Mouse (Mus musculus) heart, adult 8-10 months (tissue): ENCODE measurements around the gene Tekt4. TPM values are rescaled to one million over a fixed set of nuclear protein-coding genes. Genes with fewer than 3 reads are reported as not detected.

Experiments used
- DNase-seq: peaks from one replicate; pipeline ENCODE4 v3.0.0; 2022; ENCODE audit warnings: low spot score
- total RNA-seq, 4 experiments: library from RNA; stranded (reverse); gene quantifications; 2 replicates each; pipeline ENCODE4 v1.2.4; 2022

Gene Tekt4
- total RNA-seq, result under 1 TPM in 3 of 4 experiments, not detected in 1; 0.28 to 0.46 (median 0.33) TPM

DNA sequence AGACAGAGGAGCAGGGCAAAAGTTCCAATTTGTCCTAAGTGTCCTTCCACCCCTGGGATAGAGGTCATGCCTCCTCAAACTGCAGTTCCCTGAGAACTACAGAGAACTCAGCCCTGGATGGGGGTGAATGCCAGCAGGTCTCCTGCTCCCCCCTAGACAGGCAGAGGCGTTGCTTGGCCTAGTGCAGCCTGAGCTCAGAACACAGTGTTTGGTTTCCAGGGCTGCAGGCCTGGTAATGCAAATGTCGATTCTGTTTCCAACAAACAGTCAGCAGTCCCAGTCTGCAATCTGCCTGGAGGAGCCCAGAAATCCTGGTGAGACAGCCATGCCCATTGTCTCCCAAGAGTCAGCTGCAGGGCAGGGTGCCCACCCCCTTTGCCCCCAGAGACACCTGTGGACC is at the start of gene Tekt4:
Tekt4 (plus strand) TSS at position 344 of the 400 bp plus-strand sequence.
- no peak for DNase-seq

DNA sequence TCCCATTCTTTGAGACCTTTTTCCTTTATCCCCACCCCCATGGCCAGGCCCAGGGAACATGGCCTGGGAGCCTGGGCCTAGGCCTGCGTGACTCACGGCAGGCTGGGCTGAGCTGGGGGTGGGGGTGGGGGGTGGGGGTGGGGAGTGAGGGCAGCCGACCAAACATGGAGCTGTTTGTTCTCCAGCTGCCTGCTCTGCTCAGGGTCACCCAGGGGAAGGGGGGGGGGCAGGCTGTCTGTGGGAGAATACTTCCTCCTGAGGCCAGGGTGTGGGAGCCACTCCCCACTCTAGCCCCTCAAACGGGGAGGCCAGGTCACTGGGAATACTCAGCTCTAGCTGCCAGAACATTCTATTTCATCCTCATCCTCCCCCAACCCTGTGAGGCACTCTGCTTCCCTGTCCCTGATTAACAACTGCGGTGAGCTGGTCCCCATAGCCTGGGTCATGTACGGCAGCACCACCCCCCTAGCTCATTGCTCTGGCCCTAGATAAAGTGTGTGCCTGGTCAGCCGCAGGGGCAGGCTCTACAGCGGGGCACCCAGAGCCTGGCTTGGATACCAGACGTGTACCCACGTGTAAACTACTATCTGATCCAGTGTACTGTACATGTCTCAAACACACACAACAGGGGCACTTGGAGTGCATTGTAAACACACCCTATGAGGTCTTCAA is 49.1 kb upstream of the Tekt4 start:
- DNase-seq, result no peak

DNA sequence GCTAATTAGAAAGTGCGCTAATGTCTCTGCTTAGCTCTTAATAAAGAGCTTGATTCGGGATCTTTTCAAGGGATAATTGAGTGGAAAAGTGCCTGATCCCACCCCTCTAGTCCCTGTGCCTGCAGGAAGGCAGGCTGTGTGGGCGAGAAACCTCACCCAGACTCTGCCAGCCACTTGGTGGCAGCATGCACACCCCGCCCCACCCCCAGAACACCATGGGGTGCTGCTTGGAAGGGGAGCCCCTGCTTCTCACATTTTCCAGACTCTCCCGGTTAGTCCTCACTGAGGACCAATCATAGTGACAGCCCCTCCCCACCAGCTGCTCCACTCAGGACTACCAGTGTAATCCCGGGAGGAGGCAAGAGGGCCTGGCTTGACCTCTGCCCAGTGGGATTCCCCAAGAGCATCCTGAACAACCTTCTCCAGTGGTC is 48.4 kb upstream of the Tekt4 start:
- no peak for DNase-seq

DNA sequence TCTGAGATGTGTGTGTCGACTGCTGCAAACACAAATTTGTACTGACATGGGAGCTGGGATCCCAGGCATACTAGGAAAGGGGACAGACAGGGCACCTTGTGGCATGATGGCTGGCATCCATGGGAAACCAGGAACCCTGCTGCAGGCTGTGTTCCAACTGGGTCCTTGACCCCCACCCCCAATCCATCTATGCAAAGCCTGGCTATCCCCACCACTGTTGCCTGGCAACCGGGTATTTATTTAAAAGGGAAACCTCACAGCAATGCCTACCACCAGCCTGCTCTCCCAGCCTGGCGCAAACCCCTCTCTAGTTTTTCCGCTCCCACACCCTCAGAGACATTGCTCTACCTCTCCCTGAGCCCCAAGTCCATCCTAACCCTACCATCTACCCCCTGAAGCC is 47.1 kb upstream of the Tekt4 start:
- DNase-seq, result no peak

DNA sequence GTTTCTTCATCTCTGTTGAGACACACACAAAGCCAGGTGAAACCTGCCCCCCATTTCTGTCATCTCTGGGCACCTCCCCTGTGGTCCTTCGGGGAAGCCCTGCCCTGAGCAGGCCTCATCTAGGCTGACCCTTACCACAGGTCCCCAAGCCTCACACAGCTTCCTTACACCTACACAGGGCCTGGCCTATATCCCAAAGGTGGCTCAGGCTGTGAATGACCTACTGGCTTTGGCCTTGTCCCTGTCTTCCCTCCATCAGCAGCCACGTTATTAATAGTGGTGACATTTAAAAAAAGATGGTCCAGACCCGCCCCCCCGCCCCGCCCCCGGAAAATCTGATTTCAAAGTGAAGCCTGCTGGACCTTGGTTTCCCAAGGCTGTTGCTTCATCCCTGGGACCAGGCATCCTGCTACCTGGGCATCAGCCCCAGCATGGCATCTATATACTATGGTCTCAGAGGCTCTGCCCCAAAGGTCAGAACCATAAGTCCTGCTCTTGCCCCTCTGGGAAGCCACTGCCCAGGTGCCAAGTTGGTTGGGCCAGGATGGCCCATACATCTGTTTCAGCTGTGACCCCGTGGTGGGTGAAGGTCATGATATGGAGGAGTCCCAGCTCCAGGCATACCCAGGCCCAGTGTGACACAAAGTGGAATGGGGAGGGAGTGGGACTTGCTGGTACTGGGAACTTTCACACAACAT is 46.0 kb upstream of the Tekt4 start:
- DNase-seq, result no peak

DNA sequence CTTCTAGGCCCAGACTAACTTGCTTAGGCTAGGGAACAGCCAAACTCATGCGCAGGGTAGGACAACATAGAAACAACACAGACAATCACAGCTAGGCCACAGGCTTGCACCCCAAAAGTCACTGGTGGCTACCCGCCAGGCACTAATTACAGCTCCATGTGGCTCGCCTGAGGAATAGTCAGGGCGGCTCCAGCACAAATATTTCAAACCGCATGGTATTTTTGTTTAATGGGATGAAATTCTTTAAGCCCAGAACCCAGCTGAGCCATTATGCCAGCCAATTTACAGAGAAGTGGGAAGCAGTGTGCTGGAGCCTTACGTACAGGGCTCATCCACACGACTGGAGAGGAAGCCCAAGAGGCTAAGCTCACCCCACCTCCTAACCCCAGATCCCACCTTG is 44.8 kb upstream of the Tekt4 start:
- no peak for DNase-seq

DNA sequence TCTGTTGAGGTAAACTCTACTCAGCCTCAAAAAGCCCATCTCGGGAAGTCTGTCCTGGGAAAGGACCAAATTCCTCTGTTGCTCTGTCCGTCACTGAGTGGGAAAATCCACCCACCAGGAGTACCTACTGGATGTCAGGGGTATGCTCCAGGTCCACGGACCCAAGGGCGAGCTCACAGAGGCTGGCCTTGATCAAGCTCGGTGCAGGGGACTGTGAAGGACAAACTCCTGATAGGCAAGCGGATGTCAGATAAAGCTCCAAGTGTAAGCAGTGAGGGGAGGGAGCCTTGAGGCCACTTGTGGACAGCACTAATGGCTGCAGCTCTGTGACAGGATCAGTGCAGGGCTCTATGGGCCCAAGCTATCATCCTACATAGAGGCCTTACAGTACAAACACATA is 44.2 kb upstream of the Tekt4 start:
- no peak for DNase-seq

DNA sequence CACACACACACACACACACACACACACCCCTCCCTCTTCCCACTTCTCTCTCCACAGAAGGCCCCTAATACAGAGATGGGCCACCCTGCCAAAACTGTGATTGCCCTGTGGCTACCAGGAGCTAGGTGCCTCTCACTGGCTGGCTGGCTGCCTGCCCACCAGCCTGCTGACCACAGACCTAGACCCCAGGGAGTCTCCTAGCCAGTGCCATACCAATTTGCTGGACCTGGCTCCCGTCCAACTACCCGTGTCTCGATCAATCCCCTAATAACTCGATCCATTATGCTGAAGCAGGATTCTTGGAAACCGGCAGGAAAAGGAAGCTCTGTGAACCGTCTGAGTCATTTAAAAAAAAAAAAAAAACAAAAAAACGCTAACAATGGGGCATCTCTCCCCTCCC is 43.6 kb upstream of the Tekt4 start:
- no peak for DNase-seq

DNA sequence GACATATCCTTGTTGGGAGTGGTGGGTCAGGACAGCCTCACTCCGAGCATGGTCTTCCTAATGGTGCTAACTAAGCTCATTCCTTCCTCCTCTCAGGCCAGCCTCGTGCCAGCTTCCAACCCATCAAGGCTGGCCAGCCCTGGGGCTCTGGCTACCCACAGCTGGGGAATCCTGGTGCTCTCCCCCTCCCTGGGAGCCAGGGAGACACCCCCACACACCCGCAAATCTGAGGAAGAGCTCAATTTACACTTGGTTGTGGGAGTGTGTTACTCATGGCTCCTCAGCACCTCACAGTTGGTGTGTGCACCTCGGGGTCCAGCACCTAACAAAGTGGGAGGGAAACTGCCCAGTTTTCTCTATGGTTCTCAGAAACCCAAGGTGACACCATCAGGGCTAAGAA is 43.2 kb upstream of the Tekt4 start:
- DNase-seq, result no peak

DNA sequence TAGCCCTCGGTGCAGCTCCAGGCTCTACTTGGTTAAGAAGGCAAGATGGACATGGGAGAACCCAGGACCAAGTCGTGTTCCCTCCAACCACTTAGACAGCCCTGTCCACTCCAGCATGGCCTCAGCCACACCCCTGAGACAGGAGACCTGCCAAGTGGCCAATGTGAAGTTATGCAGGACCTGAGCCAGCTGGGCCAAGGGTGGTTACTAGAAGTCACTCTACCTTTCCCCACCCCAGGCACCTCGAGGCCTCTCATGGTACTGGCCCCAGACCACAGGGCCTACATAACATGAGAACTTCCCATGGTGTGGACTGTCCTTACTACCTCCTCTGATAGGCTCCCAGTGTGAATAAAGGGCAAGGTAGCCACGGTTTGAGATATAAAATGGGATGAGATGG is 40.2 kb upstream of the Tekt4 start:
- DNase-seq, result peak; percentile 24

DNA sequence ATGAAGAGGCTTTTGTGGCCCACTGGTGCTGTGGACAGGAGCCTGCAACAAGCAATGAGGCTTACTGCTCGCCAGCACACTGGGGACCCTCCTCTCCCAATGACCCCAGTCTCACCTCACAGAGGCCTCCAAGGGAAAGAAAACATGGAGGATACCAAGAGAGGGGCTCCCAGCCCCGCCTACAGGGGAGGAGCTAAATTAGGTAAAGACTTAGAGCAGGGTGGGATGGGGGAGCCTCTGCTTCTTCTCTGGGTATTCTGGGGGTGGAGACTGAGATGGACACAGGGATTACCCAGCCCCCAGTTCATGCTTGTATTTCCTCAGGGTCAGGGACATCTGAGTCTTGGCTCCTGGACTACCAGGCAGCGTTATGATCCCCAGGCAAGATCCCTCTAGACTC is 39.5 kb upstream of the Tekt4 start:
- DNase-seq, result no peak

DNA sequence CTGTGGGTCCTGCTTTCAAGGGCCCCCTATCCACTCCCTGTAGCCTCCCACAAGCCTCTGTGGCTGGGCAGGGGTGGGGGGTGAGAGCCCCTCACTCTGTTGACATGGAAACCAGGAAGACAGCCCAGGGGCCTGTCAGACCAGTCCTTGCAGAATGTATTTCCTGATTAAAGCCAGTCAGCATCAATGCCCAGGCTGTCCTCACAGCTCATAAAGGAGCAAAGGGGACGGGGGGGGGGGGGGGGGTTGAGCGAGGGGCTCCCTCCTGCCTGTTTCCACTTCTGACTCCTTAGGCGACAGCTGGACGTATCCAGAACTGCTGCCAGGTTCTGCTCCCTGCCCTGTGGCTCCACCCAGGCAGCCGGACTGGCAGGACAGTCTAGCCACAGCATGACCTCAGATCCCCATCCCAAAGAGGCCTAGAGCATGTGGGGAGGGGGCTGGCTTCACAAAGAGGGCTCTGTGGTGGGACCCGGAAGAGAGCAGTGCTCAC is 38.9 kb upstream of the Tekt4 start:
- no peak for DNase-seq

DNA sequence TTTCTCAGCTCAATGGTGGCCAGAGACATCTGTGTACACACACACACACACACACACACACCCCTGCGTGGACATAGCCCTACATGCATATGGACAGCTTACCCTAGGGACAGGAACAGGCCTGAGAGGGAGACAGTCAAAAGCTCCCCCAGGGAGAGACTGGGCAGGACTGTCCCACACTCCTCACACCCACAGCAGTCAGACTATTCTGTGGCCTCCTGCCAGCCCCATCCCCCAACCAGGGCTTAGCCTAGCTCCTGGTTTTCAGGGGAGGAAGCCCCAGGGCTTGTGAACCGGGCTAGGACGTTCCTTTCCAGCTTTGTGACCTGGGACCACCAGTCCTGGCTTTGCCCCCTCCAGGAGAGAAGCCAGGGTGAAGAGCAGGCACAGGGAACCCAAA is 38.2 kb upstream of the Tekt4 start:
- no peak for DNase-seq

DNA sequence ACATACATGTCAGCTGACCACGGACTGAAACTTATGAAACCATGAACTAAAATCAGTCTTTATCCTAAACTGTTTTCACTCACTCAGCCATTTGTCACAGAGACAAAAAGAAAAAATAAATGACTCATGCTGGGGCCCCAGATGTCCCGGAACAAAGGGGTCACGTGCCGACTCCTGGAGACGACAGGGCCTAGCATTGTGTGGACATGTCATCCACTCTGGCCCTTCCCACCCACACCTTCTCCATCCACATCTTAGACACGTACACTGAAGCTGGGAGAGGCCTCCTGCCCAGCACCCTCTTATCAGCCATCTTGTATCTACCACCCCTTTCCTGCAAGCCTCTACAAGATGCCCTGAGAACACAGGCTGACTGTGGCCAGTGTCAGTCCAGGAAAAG is 36.4 kb upstream of the Tekt4 start:
- no peak for DNase-seq

DNA sequence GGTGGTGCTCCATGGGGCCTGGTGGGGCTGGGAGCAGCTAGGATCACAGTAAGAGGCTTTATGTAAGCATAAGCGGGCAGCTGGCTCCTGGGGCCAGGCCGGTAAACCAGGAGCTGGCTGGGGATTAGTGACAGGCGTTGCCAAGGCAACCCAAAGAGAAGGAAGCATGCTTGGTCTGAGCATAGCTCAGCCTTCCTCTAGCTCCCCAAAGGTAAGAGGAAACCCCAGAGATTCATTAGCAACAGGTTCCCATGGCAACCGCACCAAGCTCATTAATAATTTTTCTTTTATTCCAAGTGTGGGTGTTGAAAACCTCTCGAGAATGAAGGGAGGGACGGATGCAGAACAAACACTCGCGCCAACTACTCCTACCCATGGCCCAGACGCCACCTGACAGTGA is 35.5 kb upstream of the Tekt4 start:
- no peak for DNase-seq

DNA sequence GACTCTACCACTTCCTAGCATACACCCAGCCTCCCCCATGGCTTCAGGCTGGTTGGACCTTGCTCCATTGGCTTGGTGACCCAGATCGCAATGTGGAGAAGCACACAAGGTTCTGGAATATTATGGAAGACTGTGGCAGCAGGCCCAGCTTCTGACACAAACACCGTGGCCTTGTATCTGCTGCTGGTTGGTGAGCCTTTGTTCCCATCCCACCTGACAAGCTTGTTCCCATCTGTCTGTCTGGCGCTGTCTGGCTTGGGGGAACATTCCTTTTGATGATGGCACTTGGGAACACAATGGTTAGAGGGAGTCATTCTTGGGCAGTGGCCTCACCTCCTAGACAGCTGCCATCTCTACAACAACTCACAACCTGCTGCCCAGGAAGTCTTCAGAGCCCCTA is 33.4 kb upstream of the Tekt4 start:
- DNase-seq, result no peak

DNA sequence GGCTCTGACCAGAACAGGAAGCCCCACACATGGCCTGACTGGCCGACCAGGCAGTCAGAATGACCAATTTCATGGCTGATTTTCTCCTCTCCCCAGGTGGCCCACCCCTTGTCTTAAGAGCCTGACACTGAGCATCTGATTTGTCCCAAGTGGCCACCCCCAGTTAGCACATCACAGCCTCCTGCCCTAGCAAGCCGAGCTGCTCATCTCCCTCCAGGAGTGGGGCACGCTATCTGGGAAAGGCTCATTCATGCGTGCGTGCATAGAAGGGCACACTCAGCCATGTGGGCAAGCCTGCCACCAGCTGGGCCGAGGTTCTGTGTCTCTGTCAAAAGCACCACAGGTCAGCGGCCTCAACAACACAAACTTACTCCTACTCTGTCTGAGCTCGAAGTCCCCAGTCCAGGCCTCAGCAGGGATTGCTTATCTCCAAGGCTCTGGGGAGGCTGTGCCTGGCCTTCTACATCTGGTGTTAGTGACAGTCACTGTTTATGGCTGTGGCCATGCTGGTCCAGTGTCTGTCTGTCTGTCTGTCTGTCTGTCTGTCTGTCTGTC is 29.8 kb upstream of the Tekt4 start:
- DNase-seq, result no peak

DNA sequence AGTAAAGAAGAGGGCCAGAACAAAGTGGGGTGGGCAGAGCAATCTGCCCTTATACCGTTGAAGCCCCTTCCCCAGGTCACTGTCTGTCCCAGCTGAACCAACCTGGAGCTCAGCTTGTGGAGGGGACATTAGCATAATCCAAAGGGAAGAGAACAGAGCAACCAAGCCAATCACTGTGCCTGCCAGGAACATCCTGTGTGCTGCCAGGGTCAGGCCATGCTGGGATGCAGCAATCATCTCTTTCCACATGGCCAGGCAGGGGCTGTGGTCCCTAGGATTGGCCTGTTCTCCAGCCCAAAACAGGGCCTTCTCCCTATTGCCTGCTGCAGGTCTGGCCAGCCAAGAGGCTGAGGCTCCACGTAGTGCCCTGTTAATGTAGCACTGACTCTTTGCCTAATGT is 28.4 kb upstream of the Tekt4 start:
- no peak for DNase-seq

DNA sequence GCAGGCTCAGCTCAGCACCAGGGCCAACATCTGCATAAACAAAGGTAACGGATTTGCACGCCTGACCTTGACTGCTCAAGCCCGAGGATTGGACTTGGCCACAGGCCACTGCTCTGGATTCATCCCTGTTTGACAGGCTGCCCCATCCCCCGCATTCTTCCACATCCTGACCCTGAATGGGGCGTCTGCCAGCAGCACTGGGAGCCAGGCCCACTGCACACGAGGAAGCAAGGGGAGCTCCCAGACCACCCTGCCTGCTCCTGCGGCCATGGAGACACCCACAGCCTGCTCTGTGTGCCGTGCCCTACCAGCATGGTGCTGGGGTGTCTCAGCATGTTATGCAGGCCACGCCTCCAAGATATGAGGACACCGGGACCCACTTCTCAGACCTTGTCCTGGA is 27.0 kb upstream of the Tekt4 start:
- no peak for DNase-seq

DNA sequence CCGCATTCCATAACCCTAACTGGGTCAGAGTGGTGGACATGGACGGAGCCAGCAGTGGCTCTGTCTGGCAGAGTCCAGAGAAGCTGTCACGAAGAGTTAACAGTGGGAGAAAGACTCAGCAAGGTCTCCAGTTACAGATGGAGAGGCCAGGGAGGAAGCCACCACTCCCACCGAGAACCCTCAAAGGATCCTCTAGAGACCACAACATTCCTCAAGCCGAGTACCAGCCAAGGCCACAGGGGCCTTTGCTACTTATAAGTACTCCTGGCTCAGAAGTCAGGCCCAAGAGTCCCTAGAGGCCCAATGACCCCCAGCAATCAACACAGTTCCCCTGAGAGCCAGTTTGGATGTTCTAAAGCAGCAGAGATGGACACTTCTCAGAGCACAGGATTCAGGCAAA is 25.2 kb upstream of the Tekt4 start:
- no peak for DNase-seq

DNA sequence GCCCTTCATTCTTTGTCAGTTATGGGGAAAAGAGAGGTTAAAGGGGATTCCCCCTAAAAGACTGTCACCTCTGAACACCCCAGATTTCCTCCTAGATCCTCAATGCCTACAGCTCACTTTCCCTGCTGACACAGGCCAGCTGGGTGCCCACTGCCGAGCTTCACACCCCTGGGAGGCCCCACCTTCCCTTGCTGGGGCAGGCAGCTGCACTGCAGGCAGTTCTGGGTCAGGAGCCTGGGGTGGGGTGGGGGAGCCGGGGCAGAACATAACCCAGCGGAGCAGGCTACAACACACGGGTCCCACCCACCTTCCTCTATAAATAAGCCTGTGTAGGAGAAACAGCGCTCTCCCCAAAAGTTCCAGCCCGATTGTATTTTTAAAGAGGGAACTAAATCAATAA is 24.5 kb upstream of the Tekt4 start:
- no peak for DNase-seq

DNA sequence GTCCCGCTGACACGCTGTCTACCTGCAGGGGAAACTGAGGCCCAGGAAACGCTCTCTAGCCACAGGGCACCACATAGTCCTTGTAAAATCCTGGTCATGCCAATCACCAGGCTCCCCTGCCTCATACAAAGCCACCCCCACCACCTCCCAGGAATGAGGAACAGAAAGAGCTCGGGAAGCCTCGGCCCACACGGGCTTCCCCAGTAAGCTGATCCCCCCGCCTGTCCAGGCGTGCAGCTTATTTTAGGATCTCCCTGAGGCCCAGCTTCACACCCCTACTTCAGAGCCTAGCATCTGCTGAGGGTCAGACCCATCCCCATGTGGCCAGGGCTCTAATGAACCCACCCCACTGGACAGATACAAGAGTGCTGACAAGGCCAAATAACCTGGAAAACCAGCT is 23.9 kb upstream of the Tekt4 start:
- no peak for DNase-seq
